11 mouse cellular contexts compared by ENCODE assay signal in genomic region chr14:12177436-12177835, GRCm38 (mm10).
DNase-seq lines count a peak whose midpoint lies in the region; ATAC-seq lines count a peak whose summit lies in the region.
"Had no signal": no experiment of that assay in that cellular context is flagged by ENCODE, and none has a peak within 500 bp of the region (broad histone marks: within the 10 kb centered on the region; RNA-seq: fewer than 3 reads in every experiment).

No protein-coding gene starts in this region.

- peak; percentile 22 for DNase-seq in adrenal gland, postnatal 14 days
- no peak for DNase-seq in adrenal gland, postnatal 25 days
- peak; percentile 24 for DNase-seq in neural tube, embryonic 11.5 days (ENCODE audit: low spot score)
- no peak for DNase-seq in neural tube, embryonic 10.5 days (ENCODE audit: extremely low spot score, low spot score)
- no peak for DNase-seq in testis, postnatal 10 days (ENCODE audit: low spot score)

- H3K27me3 ChIP-seq in neural tube, embryonic 11.5 days (ENCODE audit: control insufficient read depth, insufficient read depth, low read length), result no peaks in the 10 kb centered on the region
- H3K27me3 ChIP-seq in hindbrain, embryonic 16.5 days (replicated peaks; ENCODE audit: control insufficient read depth, insufficient read depth, low read length), result no peaks in the 10 kb centered on the region
- no peaks in the 10 kb centered on the region for H3K27me3 ChIP-seq in neural tube, embryonic 15.5 days (replicated peaks)
- no peaks in the 10 kb centered on the region for H3K27me3 ChIP-seq in kidney, embryonic 14.5 days (ENCODE audit: control insufficient read depth, insufficient read depth, low read length)
- H3K27me3 ChIP-seq: limb, embryonic 15.5 days; megakaryocyte, embryonic 14.5 days; stomach, embryonic 15.5 days had no signal

- H3K9ac ChIP-seq in neural tube, embryonic 11.5 days (ENCODE audit: low read length), result no peak overlapping the region
- no peak overlapping the region for H3K9ac ChIP-seq in hindbrain, embryonic 16.5 days (ENCODE audit: low read depth, low read length)
- no peak overlapping the region for H3K9ac ChIP-seq in neural tube, embryonic 15.5 days (replicated peaks)
- no peak overlapping the region for H3K9ac ChIP-seq in kidney, embryonic 14.5 days (ENCODE audit: low read depth, low read length)
- H3K9ac ChIP-seq: limb, embryonic 15.5 days; stomach, embryonic 15.5 days had no signal

- no peaks in the 10 kb centered on the region for H3K4me1 ChIP-seq in neural tube, embryonic 11.5 days (ENCODE audit: control insufficient read depth, insufficient read depth, low read length)
- H3K4me1 ChIP-seq in hindbrain, embryonic 16.5 days (ENCODE audit: control insufficient read depth, insufficient read depth, low read depth, low read length), result no peaks in the 10 kb centered on the region; the same call in none of the 2 replicates
- H3K4me1 ChIP-seq in neural tube, embryonic 15.5 days, result peaks cover 14% of the 10 kb centered on the region
- H3K4me1 ChIP-seq in kidney, embryonic 14.5 days (ENCODE audit: control insufficient read depth, insufficient read depth, low read length), result no peaks in the 10 kb centered on the region
- H3K4me1 ChIP-seq: limb, embryonic 15.5 days; megakaryocyte, embryonic 14.5 days; stomach, embryonic 15.5 days had no signal

- no peak for ATAC-seq in neural tube, embryonic 11.5 days (ENCODE audit: insufficient read depth, low FRiP score, low TSS enrichment)
- ATAC-seq in hindbrain, embryonic 16.5 days, result peak; percentile 82
- peak; percentile 71 for ATAC-seq in neural tube, embryonic 15.5 days (ENCODE audit: low FRiP score)
- ATAC-seq in kidney, embryonic 14.5 days (ENCODE audit: low FRiP score, low TSS enrichment), result no peak

- no peak overlapping the region for H3K27ac ChIP-seq in neural tube, embryonic 11.5 days (ENCODE audit: low read depth, low read length)
- 0 out of 2 replicates have a peak overlapping the region, but pooled peaks have one; percentile 6 for H3K27ac ChIP-seq in hindbrain, embryonic 16.5 days (ENCODE audit: low read depth, low read length)
- H3K27ac ChIP-seq in neural tube, embryonic 15.5 days (replicated peaks), result peak overlapping the region; percentile 56
- no peak overlapping the region for H3K27ac ChIP-seq in kidney, embryonic 14.5 days (ENCODE audit: low read depth, low read length)
- H3K27ac ChIP-seq: limb, embryonic 15.5 days; stomach, embryonic 15.5 days had no signal

- H3K4me2 ChIP-seq in neural tube, embryonic 11.5 days (ENCODE audit: low read depth), result no peak overlapping the region
- no peak overlapping the region for H3K4me2 ChIP-seq in hindbrain, embryonic 16.5 days (ENCODE audit: low read length)
- H3K4me2 ChIP-seq in neural tube, embryonic 15.5 days, result no peak overlapping the region
- H3K4me2 ChIP-seq in kidney, embryonic 14.5 days (replicated peaks; ENCODE audit: low read depth, low read length), result no peak overlapping the region
- H3K4me2 ChIP-seq: limb, embryonic 15.5 days; stomach, embryonic 15.5 days had no signal

- 24% methylated on average over 5 of the region's 5 CpGs for WGBS in neural tube, embryonic 11.5 days
- 9% methylated on average over 5 of the region's 5 CpGs for WGBS in hindbrain, embryonic 16.5 days
- WGBS in neural tube, embryonic 15.5 days, result 17% methylated on average over 5 of the region's 5 CpGs
- WGBS in kidney, embryonic 14.5 days, result 25% methylated on average over 5 of the region's 5 CpGs

- H3K9me3 ChIP-seq in neural tube, embryonic 11.5 days (ENCODE audit: control insufficient read depth, low read length), result no peaks in the 10 kb centered on the region
- no peaks in the 10 kb centered on the region for H3K9me3 ChIP-seq in hindbrain, embryonic 16.5 days (ENCODE audit: control insufficient read depth, low read length)
- H3K9me3 ChIP-seq in neural tube, embryonic 15.5 days (replicated peaks), result no peaks in the 10 kb centered on the region
- no peaks in the 10 kb centered on the region for H3K9me3 ChIP-seq in kidney, embryonic 14.5 days (ENCODE audit: control insufficient read depth, low read length)
- H3K9me3 ChIP-seq: limb, embryonic 15.5 days; megakaryocyte, embryonic 14.5 days; stomach, embryonic 15.5 days had no signal

- no peaks in the 10 kb centered on the region for H3K36me3 ChIP-seq in neural tube, embryonic 11.5 days (ENCODE audit: control insufficient read depth, insufficient read depth, low read length)
- no peaks in the 10 kb centered on the region for H3K36me3 ChIP-seq in hindbrain, embryonic 16.5 days (ENCODE audit: control insufficient read depth, insufficient read depth, low read length)
- no peaks in the 10 kb centered on the region for H3K36me3 ChIP-seq in neural tube, embryonic 15.5 days
- no peaks in the 10 kb centered on the region for H3K36me3 ChIP-seq in kidney, embryonic 14.5 days (ENCODE audit: control insufficient read depth, insufficient read depth, low read length)
- H3K36me3 ChIP-seq: stomach, embryonic 15.5 days had no signal

- no peak overlapping the region for H3K4me3 ChIP-seq in neural tube, embryonic 11.5 days (ENCODE audit: low read depth, low read length)
- H3K4me3 ChIP-seq in hindbrain, embryonic 16.5 days (ENCODE audit: low read length), result no peak overlapping the region
- H3K4me3 ChIP-seq in neural tube, embryonic 15.5 days (replicated peaks), result no peak overlapping the region
- no peak overlapping the region for H3K4me3 ChIP-seq in kidney, embryonic 14.5 days (ENCODE audit: low read length)
- H3K4me3 ChIP-seq: limb, embryonic 15.5 days; megakaryocyte, embryonic 14.5 days; stomach, embryonic 15.5 days had no signal

Comparison
In these comparisons a context has a peak if more than half of its experiments do, and no peak if none do; other contexts are left out.
1. DNase-seq: peak in adrenal gland, postnatal 14 days (single experiment) and neural tube, embryonic 11.5 days (single experiment); none in adrenal gland, postnatal 25 days (single experiment), neural tube, embryonic 10.5 days (single experiment) and testis, postnatal 10 days (single experiment).
2. ATAC-seq: peak in hindbrain, embryonic 16.5 days (single experiment) and neural tube, embryonic 15.5 days (single experiment); none in neural tube, embryonic 11.5 days (single experiment) and kidney, embryonic 14.5 days (single experiment).
3. H3K27ac ChIP-seq: peak in hindbrain, embryonic 16.5 days (single experiment) and neural tube, embryonic 15.5 days (single experiment); none in neural tube, embryonic 11.5 days (single experiment) and kidney, embryonic 14.5 days (single experiment).